ENCODE assay signal across 9 mouse cellular contexts in genomic region chr11:16524917-16525640, GRCm38 (mm10). TPM values are rescaled to one million over a fixed set of nuclear protein-coding genes. Genes with fewer than 3 reads are reported as not detected.
DNase-seq lines count a peak whose midpoint lies in the region; ATAC-seq and TF ChIP-seq lines count a peak whose summit lies in the region.
"Had no signal": no experiment of that assay in that cellular context is flagged by ENCODE, and none has a peak within 500 bp of the region (broad histone marks: within the 10 kb centered on the region; RNA-seq: fewer than 3 reads in every experiment).

No protein-coding gene starts in this region.

- H3K4me1 ChIP-seq in forebrain, embryonic 11.5 days (replicated peaks; ENCODE audit: control insufficient read depth, insufficient read depth, low read length): no peaks in the 10 kb centered on the region
- no peaks in the 10 kb centered on the region for H3K4me1 ChIP-seq in forebrain, embryonic 10.5 days
- no peaks in the 10 kb centered on the region for H3K4me1 ChIP-seq in hindbrain, embryonic 12.5 days
- no peaks in the 10 kb centered on the region for H3K4me1 ChIP-seq in lung, adult 2 months (ENCODE audit: control insufficient read depth, insufficient read depth, low read length)
- H3K4me1 ChIP-seq: heart, embryonic 13.5 days had no signal

- no peak for DNase-seq in forebrain, embryonic 11.5 days (ENCODE audit: low spot score)
- DNase-seq in forebrain, embryonic 10.5 days (ENCODE audit: extremely low spot score, low spot score): no peak
- DNase-seq in right cerebral cortex, postnatal 10 days (ENCODE audit: low spot score in 2 of 2): peak; percentile 36 to 44
- no peak for DNase-seq in right cerebral cortex, postnatal 36 days (ENCODE audit: low spot score in 2 of 2)
- DNase-seq in lung, adult 2 months: no peak
- DNase-seq in splenic B cell, adult 2 months (ENCODE audit: low read depth, low spot score): peak; percentile 59
- DNase-seq in testis, postnatal 10 days (ENCODE audit: low spot score): no peak

- no peak for TF ChIP-seq POLR2A in lung, adult 2 months (IDR thresholded peaks at IDR 0.05; ENCODE audit: borderline replicate concordance, extremely low read depth, low read depth, low read length)

- WGBS in forebrain, embryonic 11.5 days: 51% methylated on average over 3 of the region's 3 CpGs
- WGBS in forebrain, embryonic 10.5 days: 55% methylated on average over 3 of the region's 3 CpGs
- 42% methylated on average over 3 of the region's 3 CpGs for WGBS in hindbrain, embryonic 12.5 days
- WGBS in lung, adult 2 months: 33% methylated on average over 3 of the region's 3 CpGs

- TF ChIP-seq CTCF in lung, adult 2 months (IDR thresholded peaks at IDR 0.05; ENCODE audit: insufficient read depth, low read length): peak; percentile 35; the same call in 1 of the 2 replicates

- no peak overlapping the region for H3K4me3 ChIP-seq in forebrain, embryonic 11.5 days (ENCODE audit: low read depth, low read length)
- no peak overlapping the region for H3K4me3 ChIP-seq in forebrain, embryonic 10.5 days
- H3K4me3 ChIP-seq in hindbrain, embryonic 12.5 days: no peak overlapping the region
- no peak overlapping the region for H3K4me3 ChIP-seq in lung, adult 2 months (replicated peaks; ENCODE audit: extremely low read depth, low read depth, low read length)
- H3K4me3 ChIP-seq: heart, embryonic 13.5 days had no signal

- no peak overlapping the region for H3K4me2 ChIP-seq in forebrain, embryonic 11.5 days (ENCODE audit: low read depth, low read length, severe bottlenecking)
- H3K4me2 ChIP-seq in hindbrain, embryonic 12.5 days (replicated peaks): no peak overlapping the region
- H3K4me2 ChIP-seq: heart, embryonic 13.5 days had no signal

- H3K27me3 ChIP-seq in forebrain, embryonic 11.5 days (ENCODE audit: control insufficient read depth, insufficient read depth, low read length): no peaks in the 10 kb centered on the region
- H3K27me3 ChIP-seq in forebrain, embryonic 10.5 days (ENCODE audit: poor library complexity, severe bottlenecking): no peaks in the 10 kb centered on the region
- H3K27me3 ChIP-seq in hindbrain, embryonic 12.5 days: no peaks in the 10 kb centered on the region
- no peaks in the 10 kb centered on the region for H3K27me3 ChIP-seq in splenic B cell, adult 2 months (ENCODE audit: control insufficient read depth, insufficient read depth, low read length, poor library complexity, severe bottlenecking)
- H3K27me3 ChIP-seq: heart, embryonic 13.5 days had no signal

- ATAC-seq in forebrain, embryonic 11.5 days (replicated peaks; ENCODE audit: low FRiP score): peak; percentile 76
- peak; percentile 77 for ATAC-seq in hindbrain, embryonic 12.5 days (ENCODE audit: low FRiP score)

- no peaks in the 10 kb centered on the region for H3K36me3 ChIP-seq in forebrain, embryonic 11.5 days (ENCODE audit: control insufficient read depth, insufficient read depth, low read length)
- no peaks in the 10 kb centered on the region for H3K36me3 ChIP-seq in forebrain, embryonic 10.5 days (replicated peaks)
- no peaks in the 10 kb centered on the region for H3K36me3 ChIP-seq in hindbrain, embryonic 12.5 days
- no peaks in the 10 kb centered on the region for H3K36me3 ChIP-seq in splenic B cell, adult 2 months (ENCODE audit: control insufficient read depth, insufficient read depth, low read length, poor library complexity, severe bottlenecking)
- H3K36me3 ChIP-seq: heart, embryonic 13.5 days had no signal

- H3K27ac ChIP-seq in forebrain, embryonic 11.5 days (ENCODE audit: low read depth, low read length): no peak overlapping the region
- H3K27ac ChIP-seq in forebrain, embryonic 10.5 days: no peak overlapping the region
- H3K27ac ChIP-seq in hindbrain, embryonic 12.5 days: no peak overlapping the region
- H3K27ac ChIP-seq: heart, embryonic 13.5 days had no signal

- H3K9me3 ChIP-seq in forebrain, embryonic 11.5 days (ENCODE audit: control insufficient read depth, low read length): no peaks in the 10 kb centered on the region
- no peaks in the 10 kb centered on the region for H3K9me3 ChIP-seq in forebrain, embryonic 10.5 days
- H3K9me3 ChIP-seq in hindbrain, embryonic 12.5 days (replicated peaks): no peaks in the 10 kb centered on the region
- H3K9me3 ChIP-seq: heart, embryonic 13.5 days had no signal

- H3K9ac ChIP-seq in forebrain, embryonic 11.5 days (ENCODE audit: low read length): no peak overlapping the region
- H3K9ac ChIP-seq in hindbrain, embryonic 12.5 days: no peak overlapping the region
- H3K9ac ChIP-seq: heart, embryonic 13.5 days had no signal

RNA-seq across cellular contexts. Expression of gene Sec61g, which starts 16.8 kb away (rescaled TPM):
- polyA plus RNA-seq in forebrain, embryonic 11.5 days (2014; fragmentation: Nextera tagmentation; extraction: Ambion mirVana): 32.6 and 34.3 TPM in 2 replicates
- polyA plus RNA-seq in forebrain, embryonic 10.5 days (2016; fragmentation: Nextera tagmentation; extraction: Ambion mirVana): 39.1 and 46.1 TPM in 2 replicates
- 35.3 and 35.6 TPM in 2 replicates for polyA plus RNA-seq in hindbrain, embryonic 12.5 days (2016; fragmentation: Nextera tagmentation; extraction: Ambion mirVana)
- 3.8 and 5.1 TPM in 2 replicates for polyA plus RNA-seq in lung, adult 2 months (2012; rRNA removed)

Comparison
In these comparisons a context has a peak if more than half of its experiments do, and no peak if none do; other contexts are left out.
1. DNase-seq: peak in right cerebral cortex, postnatal 10 days (2 of 2) and splenic B cell, adult 2 months (single experiment); none in forebrain, embryonic 11.5 days (single experiment), forebrain, embryonic 10.5 days (single experiment), right cerebral cortex, postnatal 36 days (0 of 2), lung, adult 2 months (single experiment) and testis, postnatal 10 days (single experiment).